Mouse (Mus musculus) heart, embryonic 15.5 days (tissue): ENCODE data around the gene 1700001L19Rik. TPM values are rescaled to one million over a fixed set of nuclear protein-coding genes. Genes with fewer than 3 reads are reported as not detected.
A peak's percentile ranks its signal among the peaks of the same experiment; 100 is the strongest.

Experiments used
- ATAC-seq: fragments of 200-750 bp; cut with Nextera tagmentation; replicated peaks from 2 replicates; pipeline ENCODE4 v1.8.0; 2017; ENCODE audit warnings: low read depth, moderate TSS enrichment; ENCODE audit not compliant: insufficient number of reproducible peaks, insufficient read depth, low FRiP score
- H3K27ac ChIP-seq: fragments of 300-500 bp; sonication (generic); 2 replicates; pipeline ENCODE4 v1.5.1; 2015; ENCODE audit warnings: mild to moderate bottlenecking, inconsistent platforms
- H3K27me3 ChIP-seq: fragments of 300-500 bp; sonication (generic); 2 replicates; pipeline ENCODE4 v1.6.1; 2015; ENCODE audit warnings: inconsistent platforms
- H3K36me3 ChIP-seq: fragments of 300-500 bp; sonication (generic); 2 replicates; pipeline ENCODE4 v1.6.1; 2015; ENCODE audit warnings: mild to moderate bottlenecking, inconsistent platforms
- H3K4me1 ChIP-seq: fragments of 300-500 bp; sonication (generic); replicated peaks from 2 replicates; pipeline ENCODE4 v1.6.1; 2015; ENCODE audit warnings: inconsistent platforms
- H3K4me2 ChIP-seq: fragments of 300-500 bp; sonication (generic); 2 replicates; pipeline ENCODE4 v1.6.1; 2015; ENCODE audit warnings: inconsistent platforms, mild to moderate bottlenecking, moderate library complexity
- H3K4me3 ChIP-seq: fragments of 300-500 bp; sonication (generic); 2 replicates; pipeline ENCODE4 v1.5.1; 2015; ENCODE audit warnings: mild to moderate bottlenecking, inconsistent platforms
- H3K9ac ChIP-seq: fragments of 300-500 bp; sonication (generic); 2 replicates; pipeline ENCODE4 v1.6.1; 2015; ENCODE audit warnings: mild to moderate bottlenecking, inconsistent platforms
- H3K9me3 ChIP-seq: fragments of 300-500 bp; sonication (generic); replicated peaks from 2 replicates; pipeline ENCODE4 v1.6.1; 2016; ENCODE audit warnings: inconsistent platforms
- WGBS: fragments of 180-500 bp; shearing (Covaris S2); methylation state at CpG from one replicate; pipeline ENCODE4 v1.1.7; 2015; ENCODE audit warnings: mixed read lengths; 5-methylcytosine and 5-hydroxymethylcytosine counted together
- polyA plus RNA-seq: library from polyadenylated mRNA; unstranded; fragments of >200 nt; fragmentation: Nextera tagmentation; extraction: Ambion mirVana; gene quantifications from 2 replicates; pipeline ENCODE4 v1.2.1, GENCODE M21; 2015

1700001L19Rik gene
- polyA plus RNA-seq, 1 experiment from 2014 or later = 0.21 TPM

DNA sequence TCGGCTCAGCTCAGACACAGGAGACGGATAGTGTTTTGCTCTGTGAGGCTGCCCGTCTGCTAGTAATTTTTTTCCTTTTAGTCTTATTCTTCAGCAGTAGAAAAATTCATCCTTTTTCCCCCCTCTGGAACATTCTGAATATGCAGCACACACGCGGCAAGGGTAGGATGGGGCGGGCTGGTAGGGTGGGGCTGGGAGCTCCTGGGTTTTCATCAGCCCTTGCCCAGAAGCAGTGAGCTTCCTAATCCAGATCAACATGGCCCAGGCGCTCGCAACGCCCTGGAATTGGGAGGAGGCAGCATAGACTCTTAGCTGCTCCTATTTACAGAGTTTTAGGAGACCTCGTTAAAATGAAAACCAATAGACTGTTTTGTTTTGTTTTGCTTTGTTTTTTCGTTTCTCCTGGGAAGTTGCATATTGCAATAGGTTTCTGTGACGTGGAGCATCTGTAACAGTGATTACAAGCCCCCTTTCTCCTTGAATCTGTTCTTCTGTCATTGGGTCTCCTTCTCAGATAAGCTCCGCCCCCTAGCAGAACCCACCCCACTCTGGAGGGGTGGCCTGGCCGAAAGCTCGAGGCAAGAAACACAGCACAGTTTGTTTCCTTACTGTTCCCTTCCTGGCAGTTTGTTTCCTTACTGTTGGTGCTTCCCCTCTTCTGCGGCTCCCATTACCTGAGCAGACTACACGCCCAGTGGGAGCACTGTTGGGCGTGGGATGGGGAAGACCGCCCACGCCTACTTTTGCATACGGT is 10.6 kb downstream of the 1700001L19Rik start:
- Histone ChIP-seq H3K27ac (no peak overlapping the region), H3K27me3 (no peaks in the 10 kb centered on the region), H3K4me2 (peak overlapping the region; percentile 53), H3K4me3 (peak overlapping the region; percentile 20), H3K4me1 (peaks cover 6% of the 10 kb centered on the region; the same call in 1 of the 2 replicates), H3K36me3 (no peaks in the 10 kb centered on the region), H3K9me3 (no peaks in the 10 kb centered on the region), H3K9ac (no peak overlapping the region)
- peak; percentile 43; the same call in 1 of the 2 replicates for ATAC-seq
- 45% methylated on average over 21 of the region's 21 CpGs for WGBS

DNA sequence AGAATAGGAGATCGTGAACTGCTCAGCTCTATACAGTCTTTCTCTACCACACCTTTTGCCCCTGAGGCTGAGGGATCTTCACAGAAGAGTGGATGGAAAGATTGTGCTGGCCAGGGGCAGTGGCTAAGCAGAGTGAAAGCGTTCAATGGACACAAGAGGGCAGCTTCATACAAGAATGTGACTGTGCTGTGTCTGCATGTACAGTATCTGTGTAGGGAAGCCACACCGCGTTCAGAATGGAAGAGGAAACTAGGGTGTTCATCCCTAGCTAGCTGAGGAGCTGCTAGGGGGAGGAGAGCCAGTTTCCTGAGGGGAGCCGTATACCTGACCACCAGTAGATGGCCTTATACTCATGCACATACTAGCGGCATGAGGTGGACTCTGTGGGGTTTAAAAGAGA is 25.6 kb downstream of the 1700001L19Rik start:
- H3K27ac ChIP-seq = no peak overlapping the region
- H3K36me3 ChIP-seq = no peaks in the 10 kb centered on the region
- no peak overlapping the region for H3K9ac ChIP-seq
- H3K4me3 ChIP-seq = no peak overlapping the region
- ATAC-seq = no peak; the same call in 1 of the 2 replicates
- no peak overlapping the region for H3K4me2 ChIP-seq
- 52% methylated on average over 6 of the region's 6 CpGs for WGBS
- no peaks in the 10 kb centered on the region for H3K4me1 ChIP-seq
- no peaks in the 10 kb centered on the region for H3K9me3 ChIP-seq
- H3K27me3 ChIP-seq = no peaks in the 10 kb centered on the region

DNA sequence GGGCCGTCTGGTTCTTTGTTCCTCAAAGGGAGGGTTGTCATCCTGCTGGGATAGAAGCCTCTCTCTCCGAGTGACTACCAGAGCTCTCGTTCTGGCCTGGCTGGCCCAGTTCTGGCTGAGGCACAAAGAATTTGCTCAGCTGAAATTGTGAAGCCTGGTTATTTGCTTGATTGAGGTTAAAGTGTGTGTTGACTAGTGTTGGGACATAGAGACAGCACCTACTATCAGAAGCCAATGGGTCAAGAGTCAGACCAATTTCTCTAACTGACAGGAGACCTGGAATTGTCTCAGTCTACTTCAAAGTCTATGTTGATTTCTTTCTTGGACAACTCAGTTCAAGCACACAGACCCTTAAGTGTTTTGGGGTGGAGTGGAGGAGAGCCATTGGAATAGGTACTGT is 29.8 kb downstream of the 1700001L19Rik start:
- Histone ChIP-seq H3K27ac (no peak overlapping the region), H3K4me1 (no peaks in the 10 kb centered on the region), H3K4me3 (no peak overlapping the region), H3K27me3 (no peaks in the 10 kb centered on the region), H3K36me3 (no peaks in the 10 kb centered on the region), H3K9me3 (no peaks in the 10 kb centered on the region), H3K4me2 (no peak overlapping the region), H3K9ac (no peak overlapping the region)
- 60% methylated on average over 3 of the region's 3 CpGs for WGBS
- ATAC-seq = no peak

DNA sequence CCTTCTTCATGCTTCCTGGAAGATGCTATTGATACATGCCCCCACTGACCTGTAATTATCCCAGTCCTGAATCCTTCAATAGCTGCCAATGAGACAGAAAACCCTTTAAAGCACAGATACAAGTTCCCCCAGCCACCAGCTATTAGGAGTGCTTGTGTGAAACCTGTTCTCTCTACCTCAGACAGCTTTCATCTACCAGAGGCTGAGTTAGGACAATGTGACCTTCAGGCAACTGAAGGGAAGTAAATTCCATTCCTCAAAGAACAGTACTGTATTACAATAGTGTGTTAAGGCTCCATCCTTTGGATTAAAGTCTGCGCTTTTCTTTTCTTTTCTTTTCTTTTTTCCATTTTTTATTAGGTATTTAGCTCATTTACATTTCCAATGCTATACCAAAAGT is 45.6 kb downstream of the 1700001L19Rik start:
- Histone ChIP-seq H3K27ac (no peak overlapping the region), H3K9me3 (no peaks in the 10 kb centered on the region), H3K9ac (no peak overlapping the region), H3K4me1 (no peaks in the 10 kb centered on the region), H3K4me2 (no peak overlapping the region), H3K4me3 (no peak overlapping the region), H3K36me3 (no peaks in the 10 kb centered on the region), H3K27me3 (peaks cover 2% of the 10 kb centered on the region; the same call in 1 of the 2 replicates)
- WGBS = 88% methylated on average over 1 of the region's 1 CpGs
- no peak for ATAC-seq

Other genes starting within 250 kb of the 1700001L19Rik start
- 17.7 and 20.0 TPM in 2 replicates for gene Mtrr, start 15.3 kb upstream of the 1700001L19Rik start, polyA plus RNA-seq
- 16.7 and 20.5 TPM in 2 replicates for gene Fastkd3, start 15.2 kb upstream of the 1700001L19Rik start, polyA plus RNA-seq